Mouse (Mus musculus) bone marrow macrophage, adult 2 months (primary cell): ENCODE measurements around the gene Pex16.

Source experiments
- CTCF ChIP-seq: IDR thresholded peaks from 2 replicates; pipeline ENCODE4 v1.5.1; 2012; ENCODE audit warnings: low read depth, mild to moderate bottlenecking, low read length, moderate library complexity
- POLR2A ChIP-seq: IDR thresholded peaks from 2 replicates; pipeline ENCODE4 v1.6.1; 2012; ENCODE audit warnings: mild to moderate bottlenecking, low read depth, low read length, borderline replicate concordance

- no peak for TF ChIP-seq POLR2A
- TF ChIP-seq CTCF = no peak
Observed at GRCm38 (mm10) chr2:92424462-92425308, 50.2 kb downstream of the Pex16 start.
